Mouse (Mus musculus) thymus, postnatal 10 days (tissue): Measurements from ENCODE around the gene Tmco4.

ENCODE experiments used
- DNase-seq, 2 experiments: peaks; one replicate each; pipeline ENCODE4 v3.0.0; 2021; ENCODE audit warnings: low spot score in 2 of 2

The Tmco4 gene

DNA sequence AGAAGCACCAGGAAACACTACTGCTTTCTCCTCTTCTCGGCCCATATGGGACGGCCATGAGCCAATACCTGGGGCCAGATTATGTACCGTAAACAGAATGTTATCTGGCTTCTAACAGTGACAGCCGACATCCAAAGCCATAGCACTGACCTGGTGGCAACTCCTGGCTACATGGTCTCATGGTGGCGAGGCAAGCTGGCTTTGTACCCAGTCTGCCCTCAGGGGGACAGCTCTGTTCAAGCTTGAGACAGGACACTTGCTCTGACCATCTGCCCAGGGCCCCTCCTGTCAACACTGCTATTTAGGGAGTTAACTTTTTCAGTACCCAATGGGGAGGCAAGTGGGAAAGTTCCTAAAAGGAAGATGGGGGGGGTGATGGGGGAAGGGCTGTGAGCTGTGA, 84.6 kb downstream of the Tmco4 start:
- DNase-seq = no peak

DNA sequence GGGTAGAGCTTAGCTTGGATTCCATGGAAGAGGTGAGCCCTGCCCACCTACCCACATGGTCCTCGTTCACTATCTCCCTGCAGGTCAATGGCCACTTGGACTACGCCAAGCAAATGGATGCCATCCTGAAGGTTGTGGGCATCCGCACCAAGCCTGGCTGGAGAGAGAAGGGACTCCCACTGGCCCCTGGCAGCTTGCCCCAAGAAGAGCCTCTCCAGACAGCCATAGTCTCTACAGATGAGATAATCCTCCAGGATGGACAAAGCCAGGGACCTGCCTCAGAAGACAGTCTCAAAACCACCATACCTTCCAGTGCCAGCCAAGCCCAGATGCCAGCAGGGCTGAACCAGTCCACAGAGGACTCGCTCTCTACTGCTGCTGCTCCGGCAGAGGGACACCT, 85.3 kb downstream of the Tmco4 start:
- DNase-seq = no peak

DNA sequence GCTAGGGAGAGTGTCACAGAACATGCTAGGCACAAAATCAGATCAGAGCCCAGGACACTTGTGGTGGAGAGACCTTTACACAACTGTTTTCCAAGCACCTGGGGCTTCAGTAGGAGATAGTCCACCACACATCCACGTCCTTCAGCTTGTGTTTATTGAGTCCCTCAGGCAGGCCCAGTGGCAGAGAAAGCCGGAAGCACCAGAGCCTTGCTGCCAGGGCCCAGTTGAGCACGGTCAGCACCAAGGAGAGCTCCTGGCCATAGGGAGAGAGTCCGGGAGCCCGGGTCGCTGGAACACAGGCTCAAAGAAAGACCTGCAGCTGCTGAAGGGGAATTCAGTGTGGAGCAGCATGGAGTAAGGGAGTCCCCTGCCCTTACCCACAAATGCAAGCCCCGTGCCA, 86.9 kb downstream of the Tmco4 start:
- DNase-seq = no peak

DNA sequence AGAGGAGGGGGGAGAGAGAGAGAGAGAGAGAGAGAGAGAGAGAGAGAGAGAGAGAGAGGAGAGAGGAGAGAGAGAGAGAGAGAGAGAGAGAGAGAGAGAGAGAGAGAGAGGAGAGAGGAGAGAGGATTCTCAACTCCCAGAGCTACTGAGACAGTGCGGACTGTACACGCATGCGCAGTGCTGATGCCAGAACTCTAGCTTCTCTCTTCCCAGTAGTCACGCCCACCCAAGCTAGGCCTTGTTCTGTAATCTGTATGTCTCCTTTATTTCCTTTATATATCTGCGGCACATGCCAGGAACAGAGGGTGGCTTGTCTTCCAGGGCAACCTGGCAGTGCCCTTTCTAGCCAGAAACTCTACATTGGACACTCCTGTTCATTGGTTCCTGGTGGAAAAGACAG, 92.1 kb downstream of the Tmco4 start:
- no peak for DNase-seq

DNA sequence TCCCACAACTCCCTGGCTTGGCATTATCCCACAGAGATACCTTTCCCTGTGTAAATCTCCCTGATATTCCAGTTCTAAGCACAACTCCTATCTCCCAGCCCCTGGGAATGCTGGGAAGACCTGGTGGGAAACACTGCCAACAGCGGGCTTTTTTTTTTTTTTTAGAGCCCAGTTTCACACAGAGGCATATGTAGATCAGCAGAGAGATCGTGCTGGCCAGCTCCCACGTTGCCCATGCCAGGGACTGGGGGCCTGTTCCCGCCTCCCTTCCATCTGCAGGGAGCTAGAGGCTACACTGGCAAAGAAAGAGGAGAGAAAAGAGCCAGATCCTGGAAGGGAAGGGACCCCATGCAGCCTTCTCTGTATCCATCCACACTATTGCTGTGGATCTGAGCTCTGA, 95.6 kb downstream of the Tmco4 start:
- no peak for DNase-seq

GRCm38 (mm10) chr4:139074060-139074459, 101.4 kb downstream of the Tmco4 start:
- DNase-seq = no peak

- no peak for DNase-seq
These were observed 102.5 kb downstream of the Tmco4 start, which contains the start of gene Htr6 for GRCm38 (mm10) chr4:139075041-139075711. Gene Htr6, minus strand, starts transcription at chr4:139075570.

DNA sequence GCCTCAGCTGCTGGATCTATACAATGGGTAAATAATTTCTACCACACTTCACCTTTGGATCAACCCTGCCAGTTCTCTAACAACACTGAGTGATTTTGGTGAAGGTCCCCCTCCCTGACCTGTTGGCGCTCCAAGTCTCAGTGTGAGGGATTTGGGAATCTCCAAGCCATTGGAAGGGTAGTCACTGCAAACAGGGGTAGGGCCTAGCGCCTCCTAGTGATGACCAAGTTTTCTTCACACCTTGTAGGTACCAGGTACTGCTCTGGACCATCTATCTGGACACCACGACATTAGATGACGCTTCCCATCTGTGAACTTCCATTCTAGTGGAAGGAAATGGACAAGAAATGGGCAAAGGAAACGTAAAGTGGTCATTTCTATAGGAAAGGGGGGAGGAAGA, 103.2 kb downstream of the Tmco4 start:
- DNase-seq = no peak

DNA sequence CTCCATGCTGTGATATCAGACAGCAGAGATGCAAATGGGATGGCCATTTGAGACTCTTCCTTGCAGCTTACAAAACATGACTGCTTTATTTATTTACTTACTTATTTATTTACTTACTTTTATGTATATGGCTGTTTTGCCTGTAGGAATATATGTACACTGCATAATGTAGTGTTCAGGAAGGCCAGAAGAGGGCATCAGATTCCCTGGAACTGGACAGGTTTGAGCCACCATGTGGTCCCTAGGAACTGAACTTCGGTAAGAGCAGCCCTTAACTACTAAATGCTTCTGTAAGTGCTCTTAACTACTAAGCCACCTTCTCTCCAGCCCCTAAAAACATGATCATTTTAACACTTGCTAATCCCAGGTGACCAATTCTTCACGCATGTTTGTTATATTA, 105.6 kb downstream of the Tmco4 start:
- DNase-seq = no peak

- no peak for DNase-seq
These were observed 106.0 kb downstream of the Tmco4 start for GRCm38 (mm10) chr4:139078726-139079125.

GRCm38 (mm10) chr4:139079439-139079838, 106.8 kb downstream of the Tmco4 start:
- DNase-seq = no peak

GRCm38 (mm10) chr4:139080259-139080658, 107.6 kb downstream of the Tmco4 start:
- DNase-seq = no peak

DNA sequence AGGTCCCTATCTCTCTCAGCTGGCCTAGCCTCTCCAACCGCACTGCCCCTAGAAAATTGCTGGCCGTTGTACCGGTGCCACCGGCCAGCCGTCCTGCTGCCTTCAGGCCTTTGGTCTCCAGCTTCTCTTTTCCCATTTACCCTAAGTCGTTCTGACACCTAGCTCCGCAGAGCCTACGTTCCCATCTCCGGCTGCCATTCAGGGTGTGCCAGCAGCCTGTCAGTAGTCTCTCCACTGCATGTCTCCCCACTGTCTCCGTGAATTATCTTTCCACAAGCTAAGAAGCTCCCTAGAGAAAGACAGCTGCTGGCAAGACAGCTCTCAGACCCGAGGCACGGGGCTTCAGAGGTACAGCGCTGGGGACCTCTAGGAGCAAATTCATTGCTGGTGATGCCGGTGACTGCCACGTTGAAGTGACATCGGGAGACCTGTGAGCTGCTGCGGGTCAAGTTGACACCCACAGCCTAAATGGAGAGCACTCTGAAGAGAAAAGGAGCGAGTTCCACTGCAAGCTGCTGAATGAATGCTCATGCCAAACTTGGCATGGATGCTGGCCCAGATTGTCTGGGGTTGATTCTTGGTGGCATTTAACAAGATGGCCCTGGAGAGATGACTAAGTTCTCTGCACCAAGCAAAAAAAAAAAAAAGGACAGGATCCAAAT, 108.7 kb downstream of the Tmco4 start:
- DNase-seq = no peak

GRCm38 (mm10) chr4:139082790-139083564, 110.3 kb downstream of the Tmco4 start:
- no peak for DNase-seq

- DNase-seq = no peak
These were observed 112.6 kb downstream of the Tmco4 start for GRCm38 (mm10) chr4:139085337-139085736.

DNA sequence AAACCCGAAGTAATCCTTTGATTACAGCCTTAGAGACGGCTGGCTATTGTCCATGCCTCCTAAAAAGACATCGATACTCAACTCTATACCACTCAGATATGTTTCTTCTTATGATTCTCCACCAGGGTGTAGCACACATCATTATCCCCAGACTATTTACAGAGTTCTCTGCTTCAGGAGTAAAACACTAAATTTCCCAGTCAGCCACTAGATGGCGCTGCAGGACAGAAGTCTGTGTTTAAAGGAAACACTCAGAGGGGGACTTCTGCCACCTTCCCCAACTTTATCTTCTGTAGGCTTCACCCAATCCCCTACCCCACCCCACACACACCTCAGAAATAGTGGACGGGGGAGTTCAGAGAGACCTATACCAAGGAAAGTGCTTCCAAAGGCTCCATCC, 113.3 kb downstream of the Tmco4 start:
- peak; percentile 68 to 84 for DNase-seq

GRCm38 (mm10) chr4:139086984-139087383, 114.3 kb downstream of the Tmco4 start:
- no peak for DNase-seq

DNA sequence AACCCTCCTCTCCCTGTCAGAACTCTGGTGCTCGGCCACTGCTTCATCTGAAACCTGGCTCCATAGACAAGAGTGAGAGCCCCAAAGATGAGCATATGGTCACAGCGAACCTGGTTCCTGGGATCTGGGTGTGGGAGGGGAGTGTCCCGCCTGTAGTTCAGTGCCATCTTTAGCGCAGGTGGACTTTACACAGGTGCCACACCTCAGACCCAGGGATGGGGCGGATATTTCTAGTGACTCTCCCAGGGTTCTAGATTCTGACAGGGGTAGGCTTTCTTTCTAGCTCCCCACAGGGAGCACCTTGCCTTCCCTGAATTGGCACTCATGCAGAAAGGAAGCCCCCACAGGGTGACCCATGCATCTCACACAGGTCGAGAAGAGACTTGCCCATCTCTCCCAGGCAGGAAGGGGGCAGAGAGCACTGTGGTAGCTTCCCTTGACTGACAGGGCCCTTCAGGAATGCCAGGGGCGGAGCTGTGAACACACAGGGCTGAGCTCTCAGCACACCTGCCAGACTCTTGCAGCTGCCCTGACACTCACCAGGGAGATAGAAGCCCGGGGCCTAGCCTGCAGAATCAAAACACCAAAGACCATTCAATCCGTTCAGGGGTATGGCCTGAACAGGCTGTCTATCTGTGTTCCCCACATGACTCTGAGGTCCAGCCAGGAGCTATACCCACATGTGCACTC, 116.4 kb downstream of the Tmco4 start:
- DNase-seq = no peak

- DNase-seq = no peak
These were observed 117.7 kb downstream of the Tmco4 start for GRCm38 (mm10) chr4:139090303-139090940.

DNA sequence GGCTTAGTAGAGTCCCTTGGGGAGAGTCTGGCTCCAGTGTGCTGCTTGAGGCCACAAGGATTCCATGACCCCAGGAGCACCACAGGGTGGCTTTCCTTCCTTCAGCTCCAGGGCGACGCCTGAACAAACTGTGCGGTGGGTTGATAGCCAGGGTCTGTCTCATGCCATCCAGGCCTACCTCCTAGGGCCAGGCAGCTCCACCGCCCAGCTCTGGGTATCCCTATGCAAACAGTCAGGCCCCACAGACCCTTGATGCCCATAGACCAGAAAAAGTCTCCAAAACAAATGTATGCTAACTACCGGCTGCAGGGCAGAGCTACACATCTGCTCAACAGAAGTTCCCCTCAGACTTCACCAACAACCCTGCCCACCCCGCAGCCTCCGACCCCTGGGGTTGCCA, 118.4 kb downstream of the Tmco4 start:
- no peak for DNase-seq

DNA sequence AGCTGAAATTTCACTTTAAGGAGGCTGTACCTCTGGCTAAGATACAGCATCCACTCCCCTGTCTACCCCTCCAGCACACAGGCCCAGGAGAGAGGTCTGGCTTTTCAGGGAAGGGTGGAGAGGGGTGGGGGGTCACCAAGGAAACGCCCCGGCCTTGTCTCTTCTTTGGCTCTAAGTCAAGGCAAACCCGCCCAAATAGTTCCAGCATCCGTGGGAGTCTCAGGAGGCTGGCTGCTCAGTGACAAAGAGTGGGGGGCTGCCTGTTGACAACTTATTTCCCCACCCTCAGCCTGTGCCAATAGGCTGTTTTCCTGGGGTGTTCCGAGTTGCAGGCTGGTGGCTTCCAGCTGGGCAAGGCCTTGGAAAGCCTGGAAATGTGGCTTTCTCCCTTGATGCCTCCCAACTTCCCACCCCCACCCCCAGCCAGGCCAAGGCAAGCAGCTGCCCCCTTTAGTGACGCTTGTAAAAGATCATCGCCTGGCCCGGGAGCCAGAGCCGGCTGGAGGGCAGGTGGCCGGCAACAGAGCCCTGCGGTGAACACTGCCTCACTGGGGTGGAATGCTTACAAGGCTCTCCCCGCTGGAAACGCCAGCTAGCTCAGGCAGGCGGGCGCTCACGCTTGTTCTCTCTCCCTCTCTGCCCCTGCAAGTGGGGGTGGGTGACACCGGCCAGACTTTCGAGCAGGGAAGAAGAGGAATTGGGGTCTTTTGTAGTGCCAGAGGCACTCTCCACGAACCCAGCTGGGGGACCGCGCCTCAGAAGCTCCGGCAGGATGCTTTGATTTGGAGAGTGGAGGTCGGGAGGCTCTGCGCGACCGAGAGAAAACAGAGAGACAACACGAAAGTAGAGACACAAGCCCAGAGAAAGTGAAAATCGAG, 119.0 kb downstream of the Tmco4 start:
- no peak for DNase-seq
